Mouse (Mus musculus) stomach, postnatal 0 days (tissue): ENCODE results near the gene Spata20.

Experiments used
- CTCF ChIP-seq: IDR thresholded peaks from 2 replicates; pipeline ENCODE4 v1.5.1; 2016; ENCODE audit warnings: antibody characterized with exemption, low read depth, mild to moderate bottlenecking, moderate library complexity
- EP300 ChIP-seq: optimal IDR thresholded peaks from 2 replicates; pipeline ENCODE3; 2016; ENCODE audit warnings: antibody characterized with exemption

DNA sequence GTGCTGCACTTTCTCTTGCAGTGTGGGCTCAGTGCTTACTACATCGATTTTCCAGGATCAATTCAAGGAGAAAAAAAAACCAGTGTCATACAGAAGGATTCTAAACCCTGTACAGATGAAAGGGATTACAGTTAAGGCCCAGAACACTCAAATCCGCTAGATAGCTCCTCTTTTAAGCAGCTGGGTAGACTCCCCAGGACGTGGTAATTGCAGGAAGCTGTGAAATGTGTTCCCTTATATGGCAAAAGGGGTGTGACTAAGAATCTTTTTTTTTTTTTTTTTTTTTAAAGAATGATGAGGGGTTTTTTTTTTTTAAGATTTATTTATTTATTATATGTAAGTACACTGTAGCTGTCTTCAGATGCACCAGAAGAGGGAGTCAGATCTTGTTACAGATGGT lies 42.9 kb upstream of the Spata20 start:
- no peak for TF ChIP-seq CTCF
- TF ChIP-seq EP300, result no peak
